Comparison of ENCODE assay signal across 27 mouse cellular contexts in genomic region chr11:6159704-6160275, GRCm38 (mm10). TPM values are rescaled to one million over a fixed set of nuclear protein-coding genes. Genes with fewer than 3 reads are reported as not detected.
DNase-seq lines count a peak whose midpoint lies in the region; ATAC-seq and TF ChIP-seq lines count a peak whose summit lies in the region.
"Had no signal": no experiment of that assay in that cellular context is flagged by ENCODE, and none has a peak within 500 bp of the region (broad histone marks: within the 10 kb centered on the region; RNA-seq: fewer than 3 reads in every experiment).

No protein-coding gene starts in this region.

- no peak for TF ChIP-seq POLR2A in olfactory bulb, adult 2 months (IDR thresholded peaks at IDR 0.05; ENCODE audit: insufficient read depth, low read depth, low read length)

- WGBS in midbrain, embryonic 11.5 days, result 91% methylated on average over 4 of the region's 4 CpGs
- WGBS in midbrain, postnatal 0 days, result 95% methylated on average over 4 of the region's 4 CpGs
- WGBS in liver, embryonic 14.5 days (ENCODE audit: insufficient replicate concordance), result 60% methylated on average over 4 of the region's 4 CpGs
- WGBS in olfactory bulb, adult 2 months, result 71% methylated on average over 4 of the region's 4 CpGs

- H3K4me1 ChIP-seq in midbrain, embryonic 11.5 days (ENCODE audit: control insufficient read depth, insufficient read depth, low read length), result no peaks in the 10 kb centered on the region
- H3K4me1 ChIP-seq in midbrain, postnatal 0 days (ENCODE audit: insufficient read depth, low read length), result 0 out of 2 replicates have a peak, but pooled peaks cover 2% of the 10 kb centered on the region
- H3K4me1 ChIP-seq in liver, embryonic 14.5 days (replicated peaks; ENCODE audit: control insufficient read depth in 2 of 2, insufficient read depth in 2 of 2, low read length in 1 of 2), result peaks cover 0 to 16% of the 10 kb centered on the region in 2 experiments; a peak in 2 of 4 replicates
- H3K4me1 ChIP-seq in olfactory bulb, adult 2 months (ENCODE audit: control insufficient read depth, insufficient read depth, low read length), result peaks cover 15% of the 10 kb centered on the region

- peak overlapping the region; percentile 37 for H3K27ac ChIP-seq in left cerebral cortex, adult 2 months
- no peak overlapping the region for H3K27ac ChIP-seq in midbrain, embryonic 11.5 days (ENCODE audit: low read depth, low read length)
- H3K27ac ChIP-seq in midbrain, postnatal 0 days (ENCODE audit: low read depth, low read length), result no peak overlapping the region
- H3K27ac ChIP-seq in liver, embryonic 14.5 days, result no peak overlapping the region
- peak overlapping the region; percentile 1; the same call in 1 of the 2 replicates for H3K27ac ChIP-seq in olfactory bulb, adult 2 months (ENCODE audit: insufficient read depth, low read depth, low read length)
- H3K27ac ChIP-seq: embryonic facial prominence, embryonic 12.5 days; forebrain, embryonic 13.5 days; heart, embryonic 10.5 days; heart, embryonic 15.5 days; hindbrain, embryonic 14.5 days had no signal

- intact Hi-C loops in left cerebral cortex, adult 2 months (cut with DNase I), result no loop called here
- intact Hi-C loops in left cerebral cortex, postnatal 25 days (cut with DNase I), result no loop called here

- H3K36me3 ChIP-seq in midbrain, embryonic 11.5 days (ENCODE audit: control insufficient read depth, insufficient read depth, low read length), result no peaks in the 10 kb centered on the region
- no peaks in the 10 kb centered on the region for H3K36me3 ChIP-seq in midbrain, postnatal 0 days (ENCODE audit: insufficient read depth, low read length)
- H3K36me3 ChIP-seq in liver, embryonic 14.5 days (replicated peaks; ENCODE audit: control insufficient read depth, insufficient read depth, low read depth), result no peaks in the 10 kb centered on the region
- H3K36me3 ChIP-seq: embryonic facial prominence, embryonic 12.5 days; heart, embryonic 10.5 days; heart, embryonic 15.5 days had no signal

- no peaks in the 10 kb centered on the region for H3K27me3 ChIP-seq in midbrain, embryonic 11.5 days (ENCODE audit: control insufficient read depth, insufficient read depth, low read length)
- H3K27me3 ChIP-seq in midbrain, postnatal 0 days (ENCODE audit: insufficient read depth, low read length), result no peaks in the 10 kb centered on the region
- H3K27me3 ChIP-seq in liver, embryonic 14.5 days (ENCODE audit: control insufficient read depth, insufficient read depth, low read length), result no peaks in the 10 kb centered on the region
- H3K27me3 ChIP-seq: embryonic facial prominence, embryonic 12.5 days; forebrain, embryonic 13.5 days; heart, embryonic 15.5 days had no signal

- no peak for DNase-seq in left cerebral cortex, adult 2 months (ENCODE audit: extremely low spot score in 1 of 2, low spot score in 2 of 2)
- no peak for DNase-seq in left cerebral cortex, postnatal 25 days (ENCODE audit: low spot score in 2 of 2)
- peak; percentile 75 for DNase-seq in midbrain, embryonic 11.5 days (ENCODE audit: low spot score, missing footprints)
- DNase-seq in midbrain, postnatal 0 days (ENCODE audit: low spot score), result no peak
- no peak for DNase-seq in liver, embryonic 14.5 days (ENCODE audit: low read depth in 3 of 3, low spot score in 3 of 3)
- no peak for DNase-seq in natural killer cell, adult 2 months (ENCODE audit: low spot score in 2 of 2)
- DNase-seq in right cerebral cortex, postnatal 4 days, result no peak
- DNase-seq: adrenal gland, adult 8-10 months; adrenal gland, postnatal 36 days; B cell, adult 2 months; cerebellum, adult 2 months; cerebellum, postnatal 14 days; embryo, embryonic 11 days; forebrain, postnatal 0 days; gastrocnemius, postnatal 36 days; heart, adult 18-20 months; heart, postnatal 14 days had no signal

- H3K4me3 ChIP-seq in left cerebral cortex, adult 2 months, result no peak overlapping the region
- no peak overlapping the region for H3K4me3 ChIP-seq in midbrain, embryonic 11.5 days (ENCODE audit: low read depth, low read length)
- H3K4me3 ChIP-seq in midbrain, postnatal 0 days (ENCODE audit: low read depth, low read length), result no peak overlapping the region
- H3K4me3 ChIP-seq in liver, embryonic 14.5 days (ENCODE audit: insufficient read depth in 1 of 2, low read depth in 2 of 2, low read length in 2 of 2), result no peak overlapping the region
- H3K4me3 ChIP-seq in olfactory bulb, adult 2 months (ENCODE audit: insufficient read depth, low read depth, low read length), result no peak overlapping the region
- H3K4me3 ChIP-seq: embryonic facial prominence, embryonic 12.5 days; forebrain, embryonic 13.5 days; heart, embryonic 10.5 days; heart, embryonic 15.5 days had no signal

- no peaks in the 10 kb centered on the region for H3K9me3 ChIP-seq in midbrain, embryonic 11.5 days (ENCODE audit: control insufficient read depth, low read length)
- H3K9me3 ChIP-seq in midbrain, postnatal 0 days (ENCODE audit: low read length), result no peaks in the 10 kb centered on the region
- H3K9me3 ChIP-seq in liver, embryonic 14.5 days (ENCODE audit: control insufficient read depth, low read length), result no peaks in the 10 kb centered on the region
- H3K9me3 ChIP-seq: embryonic facial prominence, embryonic 12.5 days; forebrain, embryonic 13.5 days; G1E; heart, embryonic 10.5 days; heart, embryonic 15.5 days had no signal

- TF ChIP-seq EP300 in liver, embryonic 14.5 days (IDR thresholded peaks at IDR 0.05; ENCODE audit: low read depth), result no peak

- no peak overlapping the region for H3K4me2 ChIP-seq in midbrain, embryonic 11.5 days
- no peak overlapping the region for H3K4me2 ChIP-seq in midbrain, postnatal 0 days (ENCODE audit: low read depth, low read length, poor library complexity, severe bottlenecking)
- H3K4me2 ChIP-seq in liver, embryonic 14.5 days (ENCODE audit: low read depth), result peak overlapping the region; percentile 18; the same call in 1 of the 2 replicates
- H3K4me2 ChIP-seq: embryonic facial prominence, embryonic 12.5 days; forebrain, embryonic 13.5 days; heart, embryonic 15.5 days; hindbrain, embryonic 14.5 days had no signal

- no peak for TF ChIP-seq CTCF in left cerebral cortex, adult 2 months (IDR thresholded peaks at IDR 0.05)
- TF ChIP-seq CTCF in midbrain, postnatal 0 days (IDR thresholded peaks at IDR 0.05), result no peak
- no peak for TF ChIP-seq CTCF in liver, embryonic 14.5 days (IDR thresholded peaks at IDR 0.05; ENCODE audit: low read depth)
- no peak for TF ChIP-seq CTCF in olfactory bulb, adult 2 months (IDR thresholded peaks at IDR 0.05; ENCODE audit: insufficient read depth, low read depth, low read length)

- no peak overlapping the region for H3K9ac ChIP-seq in midbrain, embryonic 11.5 days (ENCODE audit: low read length)
- H3K9ac ChIP-seq in midbrain, postnatal 0 days (replicated peaks; ENCODE audit: low read length, poor library complexity, severe bottlenecking), result no peak overlapping the region
- H3K9ac ChIP-seq in liver, embryonic 14.5 days (replicated peaks), result no peak overlapping the region
- H3K9ac ChIP-seq: embryonic facial prominence, embryonic 12.5 days; forebrain, embryonic 13.5 days; forebrain, postnatal 0 days; heart, embryonic 15.5 days; hindbrain, embryonic 14.5 days had no signal

- no peak for ATAC-seq in midbrain, embryonic 11.5 days (ENCODE audit: low FRiP score)
- ATAC-seq in midbrain, postnatal 0 days (ENCODE audit: low FRiP score), result no peak
- ATAC-seq in liver, embryonic 14.5 days (ENCODE audit: insufficient read depth), result no peak
- ATAC-seq: CD4-positive, CD25-positive, alpha-beta regulatory T cell, adult 4 months; forebrain, embryonic 13.5 days had no signal

RNA-seq across cellular contexts. Expression of gene A730071L15Rik, which starts 40.0 kb away (rescaled TPM):
- under 1 TPM in 1 of 2 experiments, not detected in 1; 0.56 TPM for total RNA-seq in left cerebral cortex, adult 2 months (2021)
- total RNA-seq in left cerebral cortex, postnatal 25 days (2021), result not detected
- 0.41 and 0.57 TPM in 2 replicates for polyA plus RNA-seq in midbrain, embryonic 11.5 days (2014; fragmentation: Nextera tagmentation; extraction: Ambion mirVana)
- total RNA-seq in midbrain, postnatal 0 days (2014; rRNA removed), result 0.11 and 0.42 TPM in 2 replicates
- polyA plus RNA-seq in midbrain, postnatal 0 days (2015; fragmentation: Nextera tagmentation; extraction: Ambion mirVana), result 0.23 and 0.33 TPM in 2 replicates
- 0.04 and 0.05 TPM in 2 replicates for polyA plus RNA-seq in liver, embryonic 14.5 days (2012; rRNA removed)
- polyA plus RNA-seq in liver, embryonic 14.5 days (2014; fragmentation: Nextera tagmentation; extraction: Ambion mirVana), result not detected in 2 replicates
- not detected in 2 replicates for polyA plus RNA-seq in olfactory bulb, adult 2 months (2012; ENCODE audit: insufficient read depth, insufficient read length, low replicate concordance, missing spikeins)
- total RNA-seq: gastrocnemius, adult 8-10 months; heart, adult 18-20 months; heart, postnatal 14 days; hematopoietic stem cell, adult 5-6 weeks had no signal
- polyA plus RNA-seq: G1E had no signal

RNA-seq across cellular contexts. Expression of gene Nudcd3, which starts 40.4 kb away (rescaled TPM):
- 100 to 1,000 TPM; 120 to 125 TPM for total RNA-seq in left cerebral cortex, adult 2 months (2021)
- total RNA-seq in left cerebral cortex, postnatal 25 days (2021), result 100 to 1,000 TPM; 124 to 125 TPM
- 41.4 and 46.8 TPM in 2 replicates for polyA plus RNA-seq in midbrain, embryonic 11.5 days (2014; fragmentation: Nextera tagmentation; extraction: Ambion mirVana)
- 68.1 and 69.5 TPM in 2 replicates for total RNA-seq in midbrain, postnatal 0 days (2014; rRNA removed)
- 70.7 and 75.6 TPM in 2 replicates for polyA plus RNA-seq in midbrain, postnatal 0 days (2015; fragmentation: Nextera tagmentation; extraction: Ambion mirVana)
- 10.2 TPM in 2 replicates for polyA plus RNA-seq in liver, embryonic 14.5 days (2012; rRNA removed)
- 9.3 and 11.9 TPM in 2 replicates for polyA plus RNA-seq in liver, embryonic 14.5 days (2014; fragmentation: Nextera tagmentation; extraction: Ambion mirVana)
- polyA plus RNA-seq in olfactory bulb, adult 2 months (2012; ENCODE audit: insufficient read depth, insufficient read length, low replicate concordance, missing spikeins), result not detected in 2 replicates

Comparison
In these comparisons a context has a peak if more than half of its experiments do, and no peak if none do; other contexts are left out.
1. H3K27ac ChIP-seq: peak in left cerebral cortex, adult 2 months (single experiment) and olfactory bulb, adult 2 months (single experiment); none in midbrain, embryonic 11.5 days (single experiment), midbrain, postnatal 0 days (single experiment) and liver, embryonic 14.5 days (single experiment).